Mouse (Mus musculus): ENCODE data around the gene Cltc.

GRCm38 (mm10) chr11:86652578-86652979, 104.8 kb downstream of the Cltc start:
- no peak for TF ChIP-seq CTCF (IDR thresholded peaks at IDR 0.05)
- no peak for TF ChIP-seq EP300 (IDR thresholded peaks at IDR 0.05; ENCODE audit: insufficient read depth, low read depth, low read length)
- TF ChIP-seq POLR2A (IDR thresholded peaks at IDR 0.05; ENCODE audit: insufficient read depth, low read depth, low read length): no peak

Measured in heart, adult 2 months (tissue).